Mouse (Mus musculus): Measurements from ENCODE around the gene Cfap161. TPM values are rescaled to one million over a fixed set of nuclear protein-coding genes. Genes with fewer than 3 reads are reported as not detected.

The Cfap161 gene
- total RNA-seq, 2 experiments from 2014 or later: not detected

- peak within 1 kb of the TSS; percentile 84 for H3K27ac ChIP-seq
- H3K4me3 ChIP-seq: peak within 1 kb of the TSS; percentile 62
- no peak for TF ChIP-seq CTCF (IDR thresholded peaks at IDR 0.05)
- intact Hi-C loops (cut with DNase I): no loop called here
- no peak for DNase-seq
Measured at GRCm38 (mm10) chr7:83745413-83746106, 49.1 kb downstream of the Cfap161 start, which contains the start of gene Il16. Gene Il16 (minus strand): TSS chr7:83745726.

GRCm38 (mm10) chr7:83745065-83745412 lies 49.6 kb downstream of the Cfap161 start:
- peak overlapping the region; percentile 62 for H3K4me3 ChIP-seq
- no peak for DNase-seq
- peak overlapping the region; percentile 84 for H3K27ac ChIP-seq
- intact Hi-C loops (cut with DNase I): no loop called here
- no peak for TF ChIP-seq CTCF (IDR thresholded peaks at IDR 0.05)

GRCm38 (mm10) chr7:83744250-83744649 lies 50.4 kb downstream of the Cfap161 start:
- Histone ChIP-seq H3K27ac (peak overlapping the region; percentile 84), H3K4me3 (peak overlapping the region; percentile 62)
- TF ChIP-seq CTCF (IDR thresholded peaks at IDR 0.05): no peak

GRCm38 (mm10) chr7:83742690-83743089 lies 52.0 kb downstream of the Cfap161 start:
- TF ChIP-seq CTCF (IDR thresholded peaks at IDR 0.05): no peak
- DNase-seq: no peak
- H3K27ac ChIP-seq: peak overlapping the region; percentile 38; the same call in 1 of the 2 replicates
- no peak overlapping the region for H3K4me3 ChIP-seq
- intact Hi-C loops (cut with DNase I): no loop called here

More at GRCm38 (mm10) chr7:83744250-83744649, 50.4 kb downstream of the Cfap161 start:
- intact Hi-C loops (cut with DNase I): no loop called here
- no peak for DNase-seq

GRCm38 (mm10) chr7:83742026-83742425 lies 52.7 kb downstream of the Cfap161 start:
- Histone ChIP-seq H3K27ac (peak overlapping the region; percentile 38; the same call in 1 of the 2 replicates), H3K4me3 (no peak overlapping the region)
- TF ChIP-seq CTCF (IDR thresholded peaks at IDR 0.05): no peak
- DNase-seq: no peak
- intact Hi-C loops (cut with DNase I): no loop called here

- intact Hi-C loops (cut with DNase I): no loop called here
- TF ChIP-seq CTCF (IDR thresholded peaks at IDR 0.05): no peak
- no peak for DNase-seq
- H3K4me3 ChIP-seq: no peak overlapping the region
- peak overlapping the region; percentile 77 for H3K27ac ChIP-seq
Measured at GRCm38 (mm10) chr7:83739680-83740310, 54.9 kb downstream of the Cfap161 start.

GRCm38 (mm10) chr7:83738623-83739462 lies 55.8 kb downstream of the Cfap161 start:
- TF ChIP-seq CTCF (IDR thresholded peaks at IDR 0.05): no peak
- intact Hi-C loops (cut with DNase I): no loop called here
- Histone ChIP-seq H3K4me3 (no peak overlapping the region), H3K27ac (peak overlapping the region; percentile 77)
- no peak for DNase-seq

GRCm38 (mm10) chr7:83737914-83738490 lies 56.7 kb downstream of the Cfap161 start:
- no peak for TF ChIP-seq CTCF (IDR thresholded peaks at IDR 0.05)
- DNase-seq: no peak
- H3K27ac ChIP-seq: peak overlapping the region; percentile 77

GRCm38 (mm10) chr7:83736341-83737115 lies 58.2 kb downstream of the Cfap161 start:
- intact Hi-C loops (cut with DNase I): no loop called here
- no peak for TF ChIP-seq CTCF (IDR thresholded peaks at IDR 0.05)
- peak overlapping the region; percentile 77; the same call in 1 of the 2 replicates for H3K27ac ChIP-seq
- no peak for DNase-seq
- H3K4me3 ChIP-seq: no peak overlapping the region

More at GRCm38 (mm10) chr7:83737914-83738490, 56.7 kb downstream of the Cfap161 start:
- intact Hi-C loops (cut with DNase I): no loop called here
- H3K4me3 ChIP-seq: no peak overlapping the region

- no peak for DNase-seq
- TF ChIP-seq CTCF (IDR thresholded peaks at IDR 0.05): no peak
- intact Hi-C loops (cut with DNase I): no loop called here
Measured at GRCm38 (mm10) chr7:83735108-83735781, 59.4 kb downstream of the Cfap161 start.

GRCm38 (mm10) chr7:83734671-83735082 lies 60.0 kb downstream of the Cfap161 start:
- no peak for TF ChIP-seq CTCF (IDR thresholded peaks at IDR 0.05)
- Histone ChIP-seq H3K4me3 (no peak overlapping the region), H3K27ac (no peak overlapping the region)
- intact Hi-C loops (cut with DNase I): no loop called here
- no peak for DNase-seq

More at GRCm38 (mm10) chr7:83735108-83735781, 59.4 kb downstream of the Cfap161 start:
- no peak overlapping the region for H3K27ac ChIP-seq
- no peak overlapping the region for H3K4me3 ChIP-seq

Data from gastrocnemius, adult 2 months (tissue).